Mouse (Mus musculus): ENCODE data around the gene Tmppe. TPM values are rescaled to one million over a fixed set of nuclear protein-coding genes. Genes with fewer than 3 reads are reported as not detected.

The Tmppe gene
- polyA plus RNA-seq, 1 experiment from 2014 or later: 4.4 TPM

GRCm38 (mm10) chr9:114452418-114452817 lies 51.5 kb downstream of the Tmppe start:
- no peak for ATAC-seq (ENCODE audit: insufficient number of reproducible peaks, insufficient read depth, low FRiP score, low read depth)
- no peak overlapping the region for H3K9ac ChIP-seq (replicated peaks; ENCODE audit: low read depth, low read length)
- peaks cover under 1% of the 10 kb centered on the region; the same call in 1 of the 2 replicates for H3K36me3 ChIP-seq (ENCODE audit: control insufficient read depth, insufficient read depth, low read length)
- H3K4me2 ChIP-seq (replicated peaks; ENCODE audit: low read depth, low read length): no peak overlapping the region
- H3K4me1 ChIP-seq (ENCODE audit: control insufficient read depth, insufficient read depth, low read length): no peaks in the 10 kb centered on the region
- no peak overlapping the region for H3K27ac ChIP-seq (ENCODE audit: low read length)
- WGBS: 87% methylated on average over 6 of the region's 6 CpGs
- no peaks in the 10 kb centered on the region for H3K27me3 ChIP-seq (ENCODE audit: control insufficient read depth, insufficient read depth, low read length)
- no peak overlapping the region for H3K4me3 ChIP-seq (ENCODE audit: low read depth, low read length)
- no peaks in the 10 kb centered on the region for H3K9me3 ChIP-seq (ENCODE audit: control insufficient read depth, low read depth, low read length)

GRCm38 (mm10) chr9:114455420-114455819 lies 54.5 kb downstream of the Tmppe start:
- no peak overlapping the region for H3K4me2 ChIP-seq (replicated peaks; ENCODE audit: low read depth, low read length)
- no peaks in the 10 kb centered on the region for H3K27me3 ChIP-seq (ENCODE audit: control insufficient read depth, insufficient read depth, low read length)
- WGBS: 79% methylated on average over 2 of the region's 2 CpGs
- no peak overlapping the region for H3K4me3 ChIP-seq (ENCODE audit: low read depth, low read length)
- H3K4me1 ChIP-seq (ENCODE audit: control insufficient read depth, insufficient read depth, low read length): no peaks in the 10 kb centered on the region
- no peak overlapping the region for H3K27ac ChIP-seq (ENCODE audit: low read length)
- H3K36me3 ChIP-seq (ENCODE audit: control insufficient read depth, insufficient read depth, low read length): peaks cover 5% of the 10 kb centered on the region; the same call in 1 of the 2 replicates
- H3K9me3 ChIP-seq (ENCODE audit: control insufficient read depth, low read depth, low read length): no peaks in the 10 kb centered on the region
- ATAC-seq (ENCODE audit: insufficient number of reproducible peaks, insufficient read depth, low FRiP score, low read depth): no peak
- no peak overlapping the region for H3K9ac ChIP-seq (replicated peaks; ENCODE audit: low read depth, low read length)

Other genes starting within 250 kb of the Tmppe start
- not detected in 2 replicates for gene Bcl2a1c, start 71.0 kb upstream of the Tmppe start, polyA plus RNA-seq (2014; fragmentation: Nextera tagmentation; extraction: Ambion mirVana)
- gene Crtap, start 10.4 kb upstream of the Tmppe start, polyA plus RNA-seq (2014; fragmentation: Nextera tagmentation; extraction: Ambion mirVana): 157 and 159 TPM in 2 replicates
- 52.7 and 53.6 TPM in 2 replicates for gene Glb1, start within 50 bp of the Tmppe start, polyA plus RNA-seq (2014; fragmentation: Nextera tagmentation; extraction: Ambion mirVana)
- gene Ccr4, start 103.8 kb downstream of the Tmppe start, polyA plus RNA-seq (2014; fragmentation: Nextera tagmentation; extraction: Ambion mirVana): not detected in 2 replicates
- gene C130032M10Rik, start 114.6 kb downstream of the Tmppe start, polyA plus RNA-seq (2014; fragmentation: Nextera tagmentation; extraction: Ambion mirVana): not detected in 2 replicates
- gene Trim71, start 163.3 kb downstream of the Tmppe start, polyA plus RNA-seq (2014; fragmentation: Nextera tagmentation; extraction: Ambion mirVana): 1.4 and 1.6 TPM in 2 replicates
- 64.6 and 69.9 TPM in 2 replicates for gene Cnot10, start 239.1 kb downstream of the Tmppe start, polyA plus RNA-seq (2014; fragmentation: Nextera tagmentation; extraction: Ambion mirVana)